Mouse (Mus musculus): ENCODE data around the gene Zfp65.

Gene Zfp65

DNA sequence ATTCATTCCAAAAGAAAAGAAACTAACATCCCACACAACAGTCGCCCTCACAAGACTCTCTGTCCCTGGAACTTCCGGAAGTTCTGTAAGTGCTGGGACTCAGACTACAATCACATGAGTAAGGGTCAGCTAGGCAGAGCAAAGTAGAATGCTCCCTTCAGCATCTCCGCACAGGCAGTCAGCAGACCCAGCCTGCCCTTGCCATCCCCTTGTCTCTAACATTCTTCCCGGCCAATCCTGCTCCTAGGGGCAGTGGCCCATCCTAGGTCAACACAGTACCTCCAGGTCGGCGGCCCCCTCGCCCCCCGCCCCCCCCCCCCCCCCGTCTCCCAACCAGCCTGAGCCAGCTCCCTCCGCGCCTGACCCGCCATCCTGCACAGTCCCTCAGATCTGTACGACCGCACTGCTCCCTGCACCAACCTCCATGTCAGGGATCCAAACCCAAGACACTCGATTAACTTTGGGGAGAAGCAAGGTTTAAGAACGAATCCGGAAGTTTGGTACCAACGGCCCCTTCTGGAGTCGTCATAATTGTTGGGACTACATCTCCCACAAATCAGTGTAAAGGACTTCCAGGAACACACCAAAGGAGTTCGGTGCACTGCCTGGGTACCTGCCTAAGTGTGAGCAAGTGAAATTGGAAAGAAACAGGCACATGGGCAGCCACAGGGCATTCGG lies at the start of gene Zfp65:
Gene Zfp65, minus strand, starts transcription at position 533 of the 678 bp plus-strand sequence.
- in situ Hi-C loops (cut with MboI; ENCODE audit: low pct_unique_long_range_greater_than_20kb in 1 of 2, low sequenced_read_pairs in 2 of 2, unreplicated experiment in 1 of 2) = loop anchor here in 1 of 2 experiments (5.0 kb wide), 1 partner anchor 461 kb away; no protein-coding TSS in a partner anchor

DNA sequence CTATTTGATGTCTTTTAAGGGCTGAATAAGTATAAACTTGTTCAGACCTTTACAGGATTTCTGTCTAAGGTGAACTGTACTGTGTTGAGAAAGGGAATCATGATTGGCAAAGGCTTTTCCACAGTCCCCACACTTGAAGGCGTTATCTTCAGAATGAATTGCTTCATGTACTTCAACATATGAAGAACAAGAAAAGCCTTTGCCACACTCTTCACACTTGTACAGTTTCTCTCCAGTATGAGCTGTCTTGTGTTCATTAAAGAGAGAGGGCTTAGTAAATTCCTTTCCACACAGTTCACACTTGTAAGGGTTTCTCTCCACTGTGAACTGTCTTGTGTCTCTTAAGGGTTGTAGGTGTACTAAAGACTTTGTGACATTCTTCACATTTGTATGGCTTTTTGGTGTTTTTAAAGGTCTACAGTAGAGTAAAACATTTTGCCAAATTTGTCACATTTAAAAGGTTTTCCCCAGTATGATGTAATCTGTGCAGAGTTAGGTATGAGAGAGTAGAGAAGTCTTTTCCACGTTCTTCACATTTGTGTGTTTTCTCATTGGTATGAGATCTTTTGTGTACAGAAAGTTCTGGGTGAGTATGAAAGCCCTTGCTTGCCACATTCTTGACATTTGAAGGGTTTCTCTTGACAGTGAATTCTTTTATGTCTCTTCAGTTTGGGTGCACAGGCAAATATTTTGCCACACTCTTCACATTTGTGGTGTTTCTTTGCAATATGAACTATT lies 34.2 kb upstream of the Zfp65 start:
- in situ Hi-C loops (cut with MboI; ENCODE audit: low pct_unique_long_range_greater_than_20kb in 1 of 2, low sequenced_read_pairs in 2 of 2, unreplicated experiment in 1 of 2) = no loop called here

DNA sequence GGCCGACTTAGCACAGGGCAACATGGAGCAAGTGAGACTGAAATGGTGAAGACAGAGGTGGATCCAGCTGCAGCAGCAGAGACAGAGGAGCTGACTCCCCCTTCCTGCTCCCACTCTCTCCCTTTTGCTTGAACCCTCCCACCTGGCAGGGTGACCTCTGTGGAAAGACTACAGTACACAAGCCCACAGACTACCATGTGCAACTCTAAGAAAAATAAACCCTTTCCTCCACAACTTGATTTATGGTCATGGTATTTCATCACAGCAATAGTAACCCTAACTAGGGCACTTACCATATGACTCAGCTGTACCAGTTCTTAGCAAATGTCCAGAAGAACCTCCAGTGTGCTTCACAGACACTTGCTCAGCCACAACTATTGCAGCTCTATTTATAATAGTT lies 31.0 kb upstream of the Zfp65 start:
- in situ Hi-C loops (cut with MboI; ENCODE audit: low pct_unique_long_range_greater_than_20kb in 1 of 2, low sequenced_read_pairs in 2 of 2, unreplicated experiment in 1 of 2) = no loop called here

DNA sequence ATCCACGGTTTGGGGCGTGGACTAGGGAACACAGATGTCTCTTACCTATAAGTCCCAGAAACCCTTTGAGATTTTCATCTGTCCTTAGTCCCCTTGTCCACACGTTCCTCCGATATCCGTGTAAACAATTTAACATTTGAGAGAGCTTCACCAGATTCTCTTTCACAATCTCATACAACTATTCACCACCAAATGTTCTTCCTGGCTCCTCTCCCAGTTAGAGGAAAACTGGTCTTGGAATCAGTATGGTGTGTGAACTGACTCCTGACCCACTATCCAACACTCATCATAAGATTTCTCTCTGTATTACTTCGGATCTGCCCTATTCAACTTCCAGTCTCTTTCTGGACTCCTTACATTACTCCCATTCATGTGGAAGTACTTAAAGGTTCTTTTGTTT lies 26.8 kb upstream of the Zfp65 start:
- in situ Hi-C loops (cut with MboI; ENCODE audit: low pct_unique_long_range_greater_than_20kb in 1 of 2, low sequenced_read_pairs in 2 of 2, unreplicated experiment in 1 of 2) = no loop called here

DNA sequence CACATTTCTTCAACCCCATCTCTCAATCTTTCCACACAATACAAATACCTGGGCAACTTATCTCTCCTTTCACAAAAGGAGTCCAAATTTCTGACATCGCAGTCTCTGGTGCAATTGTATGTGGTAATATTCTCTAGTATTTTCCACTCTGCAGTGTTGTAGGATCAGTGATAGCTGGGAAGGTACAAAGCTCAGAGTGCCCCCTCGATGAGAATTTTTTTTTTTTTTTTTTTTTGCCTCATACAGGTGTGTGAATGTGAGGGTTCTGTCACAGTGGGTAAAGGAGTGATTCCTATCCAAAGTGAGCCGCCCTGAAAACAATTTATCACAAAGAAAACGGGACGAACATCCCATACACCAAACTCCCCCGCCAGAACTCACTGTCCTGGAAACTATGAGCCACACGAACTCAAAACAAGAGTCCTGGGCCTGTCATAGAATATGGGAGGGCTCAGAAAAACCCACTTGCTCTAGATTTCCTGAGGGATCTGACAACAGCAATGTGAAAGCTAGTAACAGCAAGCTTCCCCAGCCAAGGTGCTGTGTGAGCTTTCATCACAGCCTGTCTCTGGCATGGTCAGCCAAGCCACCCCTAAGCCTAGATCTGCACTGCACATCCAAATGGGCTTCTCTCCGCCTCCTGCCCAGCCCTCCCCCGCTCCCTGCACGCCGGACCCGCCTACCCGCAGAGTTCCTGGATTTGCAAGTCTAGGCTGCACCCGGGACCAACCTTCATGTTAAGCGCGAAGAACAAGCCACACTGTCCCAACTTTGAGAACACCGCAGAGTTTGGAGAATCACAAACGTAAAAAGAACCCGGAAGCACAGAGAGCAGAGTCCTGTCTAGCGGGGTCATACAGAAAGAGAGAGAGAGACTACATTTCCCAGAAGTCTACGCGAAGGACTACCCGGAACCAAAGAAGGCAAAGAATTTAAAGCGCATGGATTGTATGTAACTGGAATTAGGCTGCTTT lies 25.6 kb upstream of the Zfp65 start, which contains the start of gene Zfp85:
Gene Zfp85, minus strand, starts transcription at position 896 of the 974 bp plus-strand sequence.
- in situ Hi-C loops (cut with MboI; ENCODE audit: low pct_unique_long_range_greater_than_20kb in 1 of 2, low sequenced_read_pairs in 2 of 2, unreplicated experiment in 1 of 2) = no loop called here

DNA sequence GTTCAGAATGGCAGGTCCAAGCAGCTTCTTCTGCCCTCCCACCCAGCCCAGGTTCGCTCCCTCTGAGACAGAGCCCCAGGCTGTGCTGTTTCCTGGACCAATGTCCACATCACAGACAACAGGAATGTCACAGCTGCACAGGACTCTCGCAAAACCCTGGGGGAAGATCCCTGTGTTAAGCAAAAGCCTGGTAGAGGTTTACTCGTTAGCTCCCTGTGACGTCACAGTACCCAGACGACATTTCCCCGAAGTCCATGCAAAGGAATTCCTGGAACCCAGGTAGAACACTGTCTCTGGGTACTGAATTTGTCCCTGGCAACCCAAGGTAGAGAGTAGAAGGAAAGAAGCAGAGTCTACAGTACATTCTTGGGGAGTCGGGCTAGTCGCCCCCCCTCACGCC lies 14.9 kb upstream of the Zfp65 start:
- in situ Hi-C loops (cut with MboI; ENCODE audit: low pct_unique_long_range_greater_than_20kb in 1 of 2, low sequenced_read_pairs in 2 of 2, unreplicated experiment in 1 of 2) = no loop called here

DNA sequence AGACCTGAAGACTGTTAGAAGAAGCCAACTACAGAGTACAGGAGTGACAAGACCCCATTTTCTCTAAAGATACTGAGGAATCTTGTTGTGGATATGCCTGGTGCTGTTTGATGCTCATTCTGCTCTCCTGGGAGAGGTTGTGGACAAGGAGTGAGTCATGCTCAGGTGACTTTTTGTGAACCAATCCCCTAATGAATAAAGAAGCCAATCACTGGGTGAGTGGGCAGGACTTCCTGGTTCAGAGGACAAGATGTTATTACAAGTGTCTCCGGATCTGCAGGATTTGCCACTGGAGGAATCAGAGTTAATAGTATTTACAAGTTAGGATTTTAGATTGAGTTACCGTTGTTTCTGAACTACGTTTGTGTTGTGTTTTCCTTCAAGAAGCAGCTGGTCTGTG lies 14.0 kb upstream of the Zfp65 start:
- in situ Hi-C loops (cut with MboI; ENCODE audit: low pct_unique_long_range_greater_than_20kb in 1 of 2, low sequenced_read_pairs in 2 of 2, unreplicated experiment in 1 of 2) = no loop called here

DNA sequence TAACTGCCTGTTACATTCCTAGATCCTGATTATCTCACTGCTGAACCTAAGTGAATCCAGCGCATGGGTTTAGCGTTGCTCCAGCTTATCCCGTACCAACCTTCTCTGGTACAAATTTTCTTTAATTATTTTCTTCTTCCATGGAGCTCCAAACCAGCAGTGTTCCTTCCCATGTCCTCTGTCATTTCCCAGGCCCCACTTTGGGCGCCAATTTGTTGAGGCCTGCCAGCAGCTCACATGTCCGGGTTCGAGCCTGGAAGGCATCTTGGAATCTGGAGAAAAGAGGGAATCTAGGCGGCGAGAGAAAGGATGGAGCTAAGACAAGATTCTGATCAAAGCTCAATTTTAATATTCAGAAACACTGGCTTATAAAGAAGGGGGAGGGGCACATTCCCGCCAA lies 5.4 kb upstream of the Zfp65 start:
- in situ Hi-C loops (cut with MboI; ENCODE audit: low pct_unique_long_range_greater_than_20kb in 1 of 2, low sequenced_read_pairs in 2 of 2, unreplicated experiment in 1 of 2) = loop anchor here in 1 of 2 experiments (10.0 kb wide), 1 partner anchor 50 kb away; no protein-coding TSS in a partner anchor

DNA sequence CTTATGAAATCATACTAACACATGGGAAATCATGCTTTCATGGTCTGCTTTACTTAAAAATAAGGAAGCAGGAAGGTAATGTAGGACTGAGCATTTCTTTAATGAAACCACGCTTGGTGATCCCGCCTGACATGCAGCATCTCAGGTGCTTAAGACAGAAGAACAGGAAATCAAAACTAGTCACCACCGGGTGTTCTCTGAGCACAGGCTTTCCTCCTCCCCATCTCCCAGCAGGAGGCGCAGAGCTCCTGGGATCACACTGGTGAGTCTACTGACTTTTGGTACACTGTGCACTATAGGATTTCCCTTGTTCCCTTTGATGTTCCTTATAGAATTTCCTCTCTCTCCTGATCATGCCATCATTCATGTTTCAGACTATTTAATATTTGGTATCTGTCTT lies 468 bp upstream of the Zfp65 start:
- in situ Hi-C loops (cut with MboI; ENCODE audit: low pct_unique_long_range_greater_than_20kb in 1 of 2, low sequenced_read_pairs in 2 of 2, unreplicated experiment in 1 of 2) = loop anchor here in 1 of 2 experiments (5.0 kb wide), 1 partner anchor 462 kb away; no protein-coding TSS in a partner anchor

DNA sequence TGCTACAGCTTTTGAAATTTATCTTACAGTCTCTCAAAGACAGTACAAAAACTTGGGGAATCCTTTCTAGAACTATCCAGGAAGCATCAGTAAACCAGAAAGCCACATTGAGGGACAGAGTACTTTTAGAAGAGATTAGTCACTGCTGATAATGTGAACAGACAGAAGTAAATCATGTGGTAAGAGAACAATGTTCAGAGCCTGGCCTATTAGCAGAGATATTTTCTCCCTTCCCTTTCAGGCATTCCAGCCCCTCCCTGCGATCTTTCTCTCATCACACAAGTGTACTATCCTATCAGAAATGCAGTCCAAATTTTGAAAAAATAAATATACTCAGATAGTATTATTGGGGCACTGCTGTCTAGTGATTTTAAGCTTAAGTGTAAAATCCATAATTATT lies 867 bp downstream of the Zfp65 start:
- in situ Hi-C loops (cut with MboI; ENCODE audit: low pct_unique_long_range_greater_than_20kb in 1 of 2, low sequenced_read_pairs in 2 of 2, unreplicated experiment in 1 of 2) = loop anchor here in 1 of 2 experiments (5.0 kb wide), 1 partner anchor 461 kb away; no protein-coding TSS in a partner anchor

DNA sequence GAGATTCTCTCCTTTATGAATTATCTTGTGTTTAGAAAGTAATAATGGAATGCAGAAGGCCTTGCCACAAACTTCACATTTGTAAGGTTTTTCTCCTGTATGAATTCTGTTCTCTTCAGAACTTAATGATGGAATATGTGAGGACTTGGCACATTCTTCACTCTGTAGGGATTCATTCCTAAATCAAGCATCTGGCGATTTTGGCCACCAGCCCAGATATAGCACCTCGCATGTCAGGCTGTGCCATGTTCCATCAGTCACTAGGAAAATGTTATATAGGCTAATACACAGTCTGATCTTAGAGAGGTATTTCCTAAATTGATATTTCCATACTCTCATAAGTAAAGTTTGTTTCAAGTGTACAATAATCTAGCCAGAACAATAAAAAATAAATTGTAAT lies 3.6 kb downstream of the Zfp65 start:
- in situ Hi-C loops (cut with MboI; ENCODE audit: low pct_unique_long_range_greater_than_20kb in 1 of 2, low sequenced_read_pairs in 2 of 2, unreplicated experiment in 1 of 2) = loop anchor here in 1 of 2 experiments (5.0 kb wide), 1 partner anchor 458 kb away; no protein-coding TSS in a partner anchor

DNA sequence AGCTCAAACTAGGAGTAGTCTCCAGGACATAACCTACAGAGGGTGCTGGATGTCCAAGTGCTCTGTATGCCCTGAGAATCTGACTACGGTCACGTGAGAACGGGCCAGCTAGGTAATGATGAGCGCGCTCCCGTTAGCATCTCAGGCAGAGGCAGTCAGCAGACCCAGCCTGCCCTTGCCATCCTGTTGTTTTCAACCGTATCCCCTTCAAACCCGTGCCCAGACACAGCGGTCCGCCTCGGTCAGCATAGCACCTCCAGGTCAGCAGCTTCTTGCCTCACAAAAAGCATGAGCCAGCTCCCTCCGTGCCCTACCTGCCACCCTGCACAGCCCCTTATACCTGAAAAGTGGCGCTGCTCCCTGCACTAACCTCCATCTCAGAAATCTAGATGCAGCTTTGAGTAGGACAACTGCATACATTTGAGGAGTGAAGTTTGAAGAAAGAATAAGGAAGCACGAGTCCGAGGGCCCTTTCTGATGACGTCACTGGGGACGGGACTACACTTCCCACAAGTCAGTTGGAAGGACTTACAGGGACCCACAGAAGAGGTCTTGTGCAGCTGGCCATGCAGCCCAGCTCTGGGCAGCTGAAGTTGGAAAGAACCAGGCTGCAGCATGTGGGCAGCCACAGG lies 5.0 kb downstream of the Zfp65 start:
- in situ Hi-C loops (cut with MboI; ENCODE audit: low pct_unique_long_range_greater_than_20kb in 1 of 2, low sequenced_read_pairs in 2 of 2, unreplicated experiment in 1 of 2) = no loop called here

DNA sequence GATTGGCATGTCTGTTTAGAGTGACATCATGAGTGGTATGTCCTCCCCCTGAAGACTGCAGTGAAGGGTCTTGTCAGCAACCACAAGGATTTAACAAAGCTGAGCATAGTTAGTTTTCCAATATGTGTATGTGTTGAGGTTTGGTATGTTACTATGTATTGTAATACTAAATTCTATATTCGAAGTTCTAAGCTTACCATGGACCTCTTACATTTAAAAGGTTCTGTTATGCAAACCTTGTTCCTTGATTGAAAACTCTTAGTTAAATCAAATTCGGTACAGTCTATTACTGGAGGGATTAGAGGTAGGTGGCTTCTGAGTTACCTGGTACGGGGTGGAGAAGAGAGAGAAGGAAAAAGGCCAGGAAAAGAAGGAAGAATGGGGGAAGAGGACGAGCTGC lies 42.0 kb downstream of the Zfp65 start, which contains the start of gene Zfp738:
Gene Zfp738, minus strand, starts transcription at position 101 of the 400 bp plus-strand sequence.
- in situ Hi-C loops (cut with MboI; ENCODE audit: low pct_unique_long_range_greater_than_20kb in 1 of 2, low sequenced_read_pairs in 2 of 2, unreplicated experiment in 1 of 2) = loop anchor here in 1 of 2 experiments (10.0 kb wide), 1 partner anchor 52 kb away; the partner anchor contains the start of genes Gm49345 and Zfp729a

DNA sequence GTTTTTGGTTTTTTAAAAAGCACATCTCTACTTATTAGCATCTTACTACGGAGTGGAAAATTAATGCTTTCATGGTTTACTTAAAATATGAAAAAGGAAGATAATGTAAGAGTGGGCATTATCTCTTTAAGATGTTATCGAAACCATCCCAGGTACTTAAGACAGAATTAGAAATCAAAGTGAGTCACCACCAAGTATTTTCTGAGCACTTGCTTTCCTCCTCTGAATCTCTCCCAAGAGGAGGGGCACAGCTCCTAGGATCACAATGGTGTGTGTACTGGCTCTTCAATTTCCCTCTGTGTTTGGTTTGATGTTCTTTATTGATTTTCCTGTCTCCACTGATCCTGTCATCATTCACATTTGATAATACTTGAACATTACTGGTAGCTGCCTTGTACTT lies 45.1 kb downstream of the Zfp65 start:
- in situ Hi-C loops (cut with MboI; ENCODE audit: low pct_unique_long_range_greater_than_20kb in 1 of 2, low sequenced_read_pairs in 2 of 2, unreplicated experiment in 1 of 2) = loop anchor here in 1 of 2 experiments (10.0 kb wide), 1 partner anchor 49 kb away; the partner anchor contains the start of genes Gm49345 and Zfp729a

DNA sequence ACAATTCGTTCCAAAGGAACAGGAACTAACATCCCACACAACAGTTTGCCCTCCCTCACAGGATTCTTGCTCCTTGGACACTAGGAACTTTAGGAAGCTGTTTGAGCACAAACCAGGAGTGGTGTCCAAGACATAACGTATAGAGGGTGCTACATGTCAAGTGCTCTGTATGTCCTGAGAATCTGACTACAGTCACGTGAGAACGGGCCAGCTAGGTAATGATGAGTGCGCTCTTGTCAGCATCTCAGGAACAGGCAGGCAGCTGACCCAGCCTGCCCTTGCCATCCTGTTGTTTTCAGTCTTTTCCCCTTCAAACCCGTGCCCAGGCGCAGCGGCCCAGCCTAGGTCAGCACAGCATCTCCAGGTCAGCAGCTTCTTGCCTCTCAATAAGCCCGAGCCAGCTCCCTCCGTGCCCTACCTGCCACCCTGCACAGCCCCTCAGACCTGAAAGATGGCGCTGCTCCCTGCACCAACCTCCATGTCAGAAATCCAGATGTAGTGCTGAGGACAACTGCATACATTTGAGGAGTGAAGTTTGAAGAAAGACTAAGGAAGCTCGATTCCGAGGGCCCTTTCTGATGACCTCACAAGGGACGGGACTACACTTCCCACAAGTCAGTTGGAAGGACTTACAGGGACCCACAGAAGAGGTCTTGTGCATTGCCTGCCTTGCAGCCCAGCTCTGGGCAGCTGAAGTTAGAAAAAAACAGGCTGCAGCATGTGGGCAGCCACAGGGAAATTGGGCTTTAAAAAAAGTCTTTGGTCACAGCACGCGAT lies 45.8 kb downstream of the Zfp65 start:
- in situ Hi-C loops (cut with MboI; ENCODE audit: low pct_unique_long_range_greater_than_20kb in 1 of 2, low sequenced_read_pairs in 2 of 2, unreplicated experiment in 1 of 2) = loop anchor here in 1 of 2 experiments (10.0 kb wide), 1 partner anchor 48 kb away; the partner anchor contains the start of genes Gm49345 and Zfp729a

DNA sequence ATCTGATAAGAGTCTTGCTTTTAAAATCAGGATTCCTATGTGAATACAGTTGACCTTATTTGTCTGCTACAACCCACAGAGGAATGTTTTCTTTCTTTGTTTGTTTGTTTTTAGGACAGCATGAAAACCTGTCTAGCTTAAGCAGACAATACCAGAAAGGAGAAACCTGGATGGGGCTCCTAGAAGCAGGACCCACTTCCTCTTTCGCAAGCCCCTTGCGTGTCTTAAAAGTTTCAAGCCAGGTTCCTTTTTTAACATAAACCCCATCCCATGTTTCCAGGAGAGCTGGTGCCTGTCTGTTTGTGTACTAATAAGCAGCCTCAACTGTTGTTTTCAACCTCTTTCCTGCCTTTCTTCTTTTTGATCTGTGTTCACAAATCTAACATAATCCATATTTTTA lies 54.1 kb downstream of the Zfp65 start:
- in situ Hi-C loops (cut with MboI; ENCODE audit: low pct_unique_long_range_greater_than_20kb in 1 of 2, low sequenced_read_pairs in 2 of 2, unreplicated experiment in 1 of 2) = loop anchor here in 1 of 2 experiments (5.0 kb wide), 1 partner anchor 78 kb away; no protein-coding TSS in a partner anchor

Measured in mouse embryonic stem cell (cell line).